Mouse (Mus musculus): ENCODE data around the gene Mybph.

Mybph gene

DNA sequence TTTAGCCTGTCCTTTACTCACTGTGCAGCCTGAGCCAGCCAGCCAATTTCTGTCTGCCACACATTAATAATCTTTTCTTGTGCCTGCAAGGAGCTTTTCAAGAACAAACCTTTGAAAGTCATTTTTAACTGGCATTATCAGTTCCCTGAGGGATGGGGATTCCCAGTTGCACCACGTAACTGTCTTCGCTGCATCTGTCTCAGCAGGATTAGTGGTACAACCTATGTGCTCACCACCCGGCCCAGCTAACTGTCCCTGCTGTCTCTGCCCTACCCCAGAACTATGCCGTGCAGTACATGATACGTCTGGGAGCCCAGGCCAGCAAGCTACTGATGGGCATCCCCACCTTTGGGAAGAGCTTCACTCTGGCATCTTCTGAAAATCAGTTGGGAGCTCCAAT is 5.0 kb upstream of the Mybph start:
- no peak for DNase-seq (ENCODE audit: low read depth)

DNA sequence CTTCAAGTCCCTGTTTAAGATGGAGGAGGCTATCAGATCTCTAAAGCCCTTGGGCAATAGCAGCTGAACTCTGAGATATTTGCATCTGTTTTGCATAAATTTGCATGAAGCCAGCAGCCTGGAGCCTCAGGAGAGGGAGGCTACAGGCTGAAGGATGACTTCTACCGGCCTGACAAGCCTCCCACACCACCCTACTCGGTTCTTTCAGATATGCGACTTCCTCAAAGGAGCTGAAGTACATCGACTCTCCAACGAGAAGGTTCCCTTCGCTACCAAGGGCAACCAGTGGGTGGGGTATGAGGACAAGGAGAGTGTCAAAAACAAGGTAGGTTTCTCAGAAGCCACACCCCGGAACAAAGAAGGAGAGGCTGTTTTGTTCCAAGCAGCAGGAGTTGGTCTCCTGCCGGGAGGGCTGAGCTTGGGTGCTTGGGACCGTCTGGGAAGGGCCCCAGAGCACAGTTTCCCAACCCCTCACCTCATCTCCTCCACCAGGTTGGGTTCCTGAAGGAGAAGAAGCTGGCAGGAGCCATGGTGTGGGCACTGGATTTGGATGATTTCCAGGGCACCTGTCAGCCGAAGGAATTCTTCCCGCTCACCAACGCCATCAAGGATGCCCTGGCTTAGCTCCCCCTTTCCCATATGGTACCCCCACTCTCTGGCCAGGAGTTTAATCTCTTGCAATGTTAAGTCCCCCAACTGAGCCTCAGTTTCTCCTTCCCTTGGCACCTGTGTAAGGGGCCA is 4.1 kb upstream of the Mybph start:
- no peak for DNase-seq (ENCODE audit: low read depth)

DNA sequence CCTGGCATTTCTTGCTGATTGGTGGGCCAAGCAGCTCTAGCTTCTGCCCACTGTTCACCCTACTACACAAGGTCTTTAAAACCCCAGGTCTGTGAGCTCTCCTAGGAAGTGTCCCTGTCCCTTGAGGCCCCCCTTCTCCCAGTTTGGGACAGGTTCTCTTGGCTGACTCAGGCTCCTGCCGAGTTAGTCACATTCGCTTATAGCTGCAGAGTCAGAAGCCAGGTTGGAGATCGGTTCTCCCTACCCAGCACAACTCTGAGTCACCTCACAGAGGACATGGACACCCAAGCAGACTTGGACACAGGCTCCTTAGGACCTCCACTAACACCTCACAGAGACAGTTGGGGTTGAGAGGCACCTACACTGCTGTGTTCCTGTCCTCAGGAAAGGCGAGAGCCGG is 2.1 kb upstream of the Mybph start:
- no peak for DNase-seq (ENCODE audit: low read depth)

DNA sequence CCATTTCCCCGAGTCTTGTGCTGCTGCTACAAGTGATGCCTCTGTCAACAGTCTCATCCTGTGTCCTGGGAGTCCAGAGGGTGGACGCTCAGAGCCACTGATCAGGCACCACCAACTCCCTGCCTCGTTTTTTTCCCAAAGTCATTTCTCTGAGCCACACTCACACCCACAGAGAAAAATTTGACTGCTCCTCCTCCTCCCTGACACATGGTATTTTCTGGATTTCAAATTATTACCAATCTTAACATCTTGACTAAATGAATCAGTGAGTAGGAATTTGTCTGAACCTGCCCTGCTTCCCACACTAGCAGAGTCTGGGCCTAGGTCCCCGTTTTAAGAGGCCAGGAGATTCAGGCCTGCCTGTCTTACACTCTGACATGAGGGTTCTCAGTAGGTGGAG is 1.2 kb upstream of the Mybph start:
- DNase-seq (ENCODE audit: low read depth): no peak

DNA sequence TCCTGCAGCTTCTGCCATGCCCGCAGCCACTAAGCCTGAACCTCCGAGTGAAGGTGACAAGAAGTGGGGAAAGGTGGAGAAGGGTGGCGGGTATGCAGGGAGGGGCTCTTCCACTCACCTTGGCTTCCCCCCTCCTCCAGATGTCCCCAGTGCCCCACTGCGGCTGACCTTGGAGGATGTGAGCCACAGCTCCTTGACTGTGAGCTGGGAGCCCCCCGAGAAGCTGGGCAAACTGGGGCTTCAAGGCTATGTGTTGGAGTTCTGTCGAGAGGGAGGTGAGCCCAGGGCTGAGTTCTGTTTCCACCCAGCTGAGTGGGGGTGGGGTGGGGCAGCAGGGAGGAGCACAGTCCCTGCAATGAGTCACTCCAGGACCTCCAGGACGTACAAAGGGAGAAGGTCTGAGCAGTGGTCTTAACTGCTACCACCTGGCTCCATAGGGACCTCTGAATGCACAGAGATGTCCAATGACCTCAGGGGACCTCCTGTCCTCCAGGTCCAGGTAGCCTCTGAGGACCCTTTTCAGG is 488 bp downstream of the Mybph start:
- DNase-seq (ENCODE audit: low read depth): peak; percentile 14

DNA sequence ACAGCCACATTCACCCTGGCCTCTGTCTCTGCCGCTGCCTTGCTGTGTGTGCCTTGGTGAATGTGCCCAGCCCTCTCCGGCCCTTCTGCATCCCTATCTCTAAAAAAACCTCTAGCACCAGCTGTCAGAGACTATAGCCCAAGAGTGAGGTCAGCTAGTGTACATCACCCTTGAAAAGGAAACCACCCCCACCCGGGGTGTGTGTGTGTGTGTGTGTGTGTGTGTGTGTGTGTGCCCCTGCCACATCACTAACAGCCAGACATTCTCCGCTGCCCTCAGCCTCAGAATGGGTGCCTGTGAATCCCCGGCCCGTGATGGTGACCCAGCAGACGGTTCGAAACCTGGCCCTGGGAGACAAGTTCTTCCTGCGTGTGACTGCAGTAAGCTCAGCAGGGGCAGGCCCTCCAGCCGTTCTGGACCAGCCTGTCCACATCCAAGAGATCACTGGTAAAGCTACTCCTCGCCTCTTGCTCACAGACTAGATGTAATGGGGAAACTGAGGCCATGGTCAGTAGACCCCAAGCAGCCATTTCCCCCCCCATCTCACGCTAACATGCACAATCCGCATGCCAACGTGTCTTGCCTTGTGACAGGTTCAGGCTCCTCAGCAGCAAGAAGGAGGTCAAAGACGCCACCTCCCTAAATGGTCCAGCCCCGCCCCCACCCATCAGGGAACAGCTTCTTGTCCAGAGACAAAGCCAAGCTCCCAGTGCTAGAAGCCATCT is 1.2 kb downstream of the Mybph start:
- no peak for DNase-seq (ENCODE audit: low read depth)

DNA sequence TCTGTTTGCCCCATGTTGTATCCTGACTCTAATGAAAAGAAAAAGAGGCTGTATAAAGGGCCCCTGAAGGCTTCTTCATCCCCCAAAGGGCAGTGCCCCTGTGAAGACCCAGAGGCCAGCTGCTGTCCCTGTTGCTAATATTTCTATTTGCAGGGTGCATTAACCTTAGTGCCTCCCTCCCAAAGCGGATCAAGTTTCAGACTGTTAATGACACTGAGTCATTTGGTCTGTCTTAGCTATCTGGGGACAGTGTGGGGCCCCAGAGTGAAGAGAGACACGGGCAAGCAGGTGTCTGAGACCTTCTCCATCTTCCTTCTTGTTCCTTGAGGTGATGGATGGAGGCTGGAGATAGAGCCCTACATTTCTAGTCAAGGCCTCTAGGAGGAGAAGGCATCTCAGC is 1.9 kb downstream of the Mybph start:
- DNase-seq (ENCODE audit: low read depth): no peak

DNA sequence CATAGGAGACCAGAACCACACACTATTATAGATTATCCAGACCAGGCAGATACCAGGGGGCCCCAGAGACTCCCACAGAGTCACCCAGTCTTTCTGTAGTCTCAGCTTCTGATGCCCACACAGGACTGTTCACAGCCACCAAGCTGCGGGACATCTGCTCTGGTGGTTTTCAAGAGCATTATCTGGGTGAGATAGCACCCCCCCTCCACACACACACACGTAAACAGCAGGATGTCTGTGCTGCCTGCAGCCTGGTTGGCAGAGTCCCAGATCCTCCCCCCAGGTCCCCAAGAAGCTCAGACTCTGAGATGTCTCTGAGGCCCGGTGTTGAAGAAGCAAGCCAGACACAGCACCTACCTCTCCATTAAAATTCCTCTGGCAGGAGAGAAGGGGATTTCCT is 2.3 kb downstream of the Mybph start:
- no peak for DNase-seq (ENCODE audit: low read depth)

DNA sequence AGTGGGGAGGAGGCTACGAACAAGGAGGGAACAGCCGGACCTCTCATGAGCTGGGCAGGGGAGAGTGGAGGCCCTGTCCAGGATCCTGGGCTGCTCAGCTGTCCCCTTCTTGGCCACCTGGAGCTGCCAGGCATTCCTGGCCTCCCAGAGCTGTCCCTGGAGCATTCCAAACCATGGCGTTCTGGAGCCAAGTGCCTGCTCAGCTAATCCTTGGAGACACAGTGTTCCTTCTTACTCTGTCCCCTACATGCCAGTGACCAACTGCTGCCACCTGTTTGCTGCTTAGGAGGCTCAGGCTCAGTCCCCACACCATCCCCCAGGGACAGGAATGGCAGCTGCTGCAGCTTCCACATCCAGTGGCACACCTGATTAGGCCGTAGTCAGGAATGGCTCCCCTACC is 2.7 kb downstream of the Mybph start:
- no peak for DNase-seq (ENCODE audit: low read depth)

DNA sequence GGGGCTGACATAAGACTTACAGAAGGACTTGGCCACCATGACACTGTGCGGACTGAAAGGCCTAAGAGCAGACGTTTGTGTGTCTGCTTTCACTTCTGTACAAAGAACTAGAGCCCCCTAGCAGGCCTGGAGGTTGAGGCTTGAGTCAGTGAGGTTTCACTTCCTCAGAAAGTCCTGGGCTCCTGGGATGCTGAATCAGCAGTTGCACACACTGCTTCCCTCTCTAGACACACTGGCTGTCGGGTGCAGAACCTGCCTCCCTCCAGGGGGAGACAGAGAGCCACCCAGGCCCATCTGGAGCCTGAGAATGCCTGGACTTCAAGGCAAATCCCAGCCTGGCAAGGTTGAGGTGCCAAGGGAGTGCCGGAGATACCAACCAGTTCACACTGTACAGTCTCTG is 3.1 kb downstream of the Mybph start:
- DNase-seq (ENCODE audit: low read depth): peak; percentile 73

DNA sequence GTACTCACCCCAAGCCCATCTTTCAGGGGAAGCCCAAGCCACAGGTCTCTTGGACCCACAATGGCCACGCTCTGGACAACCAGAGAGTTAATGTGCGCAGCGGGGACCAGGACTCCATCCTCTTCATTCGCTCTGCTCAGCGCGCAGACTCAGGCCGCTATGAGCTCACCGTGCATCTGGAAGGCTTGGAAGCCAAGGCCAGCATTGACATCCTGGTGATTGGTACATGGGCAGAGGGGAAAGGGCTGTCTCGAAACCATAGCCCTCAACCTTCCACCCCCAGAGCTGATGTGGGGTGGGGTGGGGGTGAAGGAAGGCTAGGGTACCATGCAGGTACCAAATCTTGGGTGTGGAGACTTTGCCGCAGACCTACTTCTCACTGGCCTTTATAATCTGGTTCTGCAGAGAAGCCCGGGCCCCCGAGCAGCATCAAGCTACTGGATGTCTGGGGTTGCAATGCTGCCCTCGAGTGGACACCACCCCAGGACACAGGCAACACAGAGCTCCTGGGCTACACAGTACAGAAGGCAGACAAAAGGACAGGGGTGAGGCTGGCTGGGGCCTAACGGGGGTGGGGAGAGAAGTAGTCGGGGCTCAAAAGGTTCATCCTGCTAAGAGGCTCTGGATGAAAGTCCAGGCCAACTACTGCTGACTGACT is 4.2 kb downstream of the Mybph start:
- no peak for DNase-seq (ENCODE audit: low read depth)

DNA sequence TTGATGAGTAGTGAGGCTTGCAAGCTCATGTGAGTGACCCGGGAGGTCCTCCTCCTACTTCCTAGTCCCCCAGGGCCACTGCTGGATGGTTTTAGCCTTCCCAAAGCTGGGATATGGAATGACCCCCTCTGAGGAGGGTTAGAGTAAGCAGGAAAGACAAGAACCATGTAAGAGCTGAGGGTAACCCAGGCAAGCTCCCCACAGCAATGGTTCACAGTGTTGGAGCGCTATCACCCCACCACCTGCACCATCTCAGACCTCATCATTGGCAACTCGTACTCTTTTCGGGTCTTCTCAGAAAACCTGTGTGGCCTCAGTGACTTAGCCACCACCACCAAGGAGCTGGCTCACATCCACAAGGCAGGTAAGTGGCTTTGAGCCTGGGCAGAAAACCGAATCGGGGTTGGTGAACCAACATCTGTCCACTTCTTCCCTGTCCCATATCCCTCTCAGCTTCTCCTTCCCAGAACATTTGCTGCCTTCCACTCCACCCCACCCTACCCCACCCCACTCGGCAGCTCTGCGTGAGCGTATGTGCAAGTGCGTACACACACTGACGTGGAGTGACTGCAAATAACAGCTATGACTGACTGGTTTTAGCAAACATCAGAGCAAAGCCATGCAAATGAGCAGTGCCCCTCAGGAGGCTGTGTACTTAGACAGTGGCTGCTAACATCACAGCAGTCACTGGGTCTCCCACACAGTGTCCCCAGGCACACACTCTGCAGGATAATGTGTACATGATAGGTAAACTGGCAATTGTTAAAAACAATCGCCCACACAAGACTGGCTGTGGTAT is 5.1 kb downstream of the Mybph start:
- no peak for DNase-seq (ENCODE audit: low read depth)

DNA sequence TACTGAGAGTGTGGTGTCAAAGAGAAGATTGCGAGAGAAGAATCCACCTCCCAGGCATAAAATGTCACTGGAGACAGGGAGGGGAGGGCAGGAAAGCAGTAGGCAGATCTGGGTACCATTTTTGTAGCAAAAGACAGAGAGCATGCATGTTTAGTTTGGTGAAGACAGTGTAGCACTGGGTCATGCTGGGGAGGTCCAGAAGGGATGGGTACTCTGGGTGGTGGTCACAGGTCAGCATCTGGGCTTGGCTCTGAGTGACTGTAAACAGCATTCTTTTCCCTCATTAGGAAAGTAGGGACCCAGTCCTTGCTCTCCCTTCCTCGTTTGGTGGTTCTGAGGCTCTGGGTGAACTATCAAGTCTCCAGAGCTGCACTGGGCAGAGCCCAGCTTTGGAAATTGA is 7.2 kb downstream of the Mybph start:
- no peak for DNase-seq (ENCODE audit: low read depth)

DNA sequence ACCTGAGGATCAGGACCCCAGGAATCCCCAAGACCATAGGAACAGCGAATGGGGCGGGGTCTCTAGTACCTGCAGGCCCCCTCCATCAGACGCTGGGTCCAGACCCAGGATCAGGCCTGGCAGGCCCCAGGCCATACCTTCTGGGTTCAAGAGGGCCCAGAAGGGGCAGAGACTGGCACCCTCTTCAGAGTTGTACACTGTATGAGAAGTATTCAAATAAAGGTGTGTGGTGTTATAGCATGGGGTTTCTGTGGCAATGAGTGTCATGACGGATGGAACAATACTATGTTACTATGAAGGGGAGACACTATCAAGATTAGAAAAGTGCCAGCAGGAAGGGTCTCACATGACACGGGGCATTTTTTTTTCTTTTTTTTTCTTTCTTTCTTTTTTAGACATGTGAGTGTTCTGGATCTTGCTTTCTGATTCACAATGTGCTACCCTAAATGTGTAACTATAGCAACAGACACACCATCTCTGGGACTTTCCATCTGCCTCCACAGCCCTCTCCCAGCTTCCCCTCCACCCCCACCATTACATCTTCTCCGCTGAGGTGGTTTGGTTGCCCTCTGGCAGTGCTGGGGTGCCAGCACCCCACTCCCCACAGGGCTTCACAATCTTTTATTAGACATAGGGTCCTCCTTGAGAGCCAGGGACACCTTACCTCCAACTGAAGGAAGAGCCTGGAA is 7.9 kb downstream of the Mybph start:
- DNase-seq (ENCODE audit: low read depth): no peak

DNA sequence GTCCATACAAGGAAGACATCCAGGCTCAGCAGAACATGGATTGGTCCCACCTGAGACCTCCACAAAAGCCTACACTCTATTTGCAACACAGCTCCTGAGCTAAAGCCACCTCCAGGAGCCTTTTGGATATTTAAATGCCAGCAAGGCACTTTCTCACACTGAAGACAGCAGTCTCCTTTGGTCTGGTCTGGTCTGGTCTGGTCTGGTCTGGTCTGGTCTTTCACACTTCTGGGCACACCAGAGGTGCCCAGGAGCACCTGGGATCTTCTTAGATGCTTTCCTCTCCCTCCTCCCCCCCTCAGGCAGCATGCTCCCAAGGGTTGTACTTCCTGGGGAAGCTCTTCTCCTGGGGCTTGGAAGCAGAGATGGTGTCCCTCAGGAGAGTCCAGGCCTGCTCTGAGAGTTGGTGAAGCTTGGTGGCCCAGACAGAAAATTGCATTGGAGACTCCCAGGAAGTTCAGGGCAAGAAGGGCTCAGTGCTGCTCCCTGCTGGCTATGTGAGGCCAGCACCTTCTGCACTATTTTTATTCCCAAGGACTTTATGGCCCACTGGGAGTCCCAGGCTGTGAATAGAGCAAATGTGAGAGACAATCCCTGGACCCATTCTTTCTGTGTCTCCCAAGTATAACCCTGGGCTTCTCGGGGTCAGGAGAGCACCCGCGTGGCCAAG is 8.6 kb downstream of the Mybph start:
- DNase-seq (ENCODE audit: low read depth): peak; percentile 70

DNA sequence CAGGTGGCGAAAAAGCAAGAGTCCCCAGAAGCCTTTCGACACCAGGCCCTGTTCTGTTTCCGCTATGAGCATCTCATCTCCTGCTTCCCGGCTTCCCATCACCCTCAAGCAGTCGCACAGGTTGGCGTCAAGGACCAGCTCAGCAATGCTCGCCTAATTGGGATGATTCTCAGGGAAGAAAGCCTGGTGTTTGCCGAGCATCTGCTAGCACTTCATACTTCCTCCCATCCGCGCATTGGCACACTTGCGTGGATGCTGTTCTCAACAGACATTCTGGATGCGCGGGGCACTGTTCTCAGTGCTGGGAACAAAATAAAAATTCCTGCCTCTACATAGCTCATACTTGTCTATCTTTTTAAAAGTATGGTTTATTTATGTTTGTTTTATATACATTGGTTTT is 11.0 kb downstream of the Mybph start:
- DNase-seq (ENCODE audit: low read depth): no peak

DNA sequence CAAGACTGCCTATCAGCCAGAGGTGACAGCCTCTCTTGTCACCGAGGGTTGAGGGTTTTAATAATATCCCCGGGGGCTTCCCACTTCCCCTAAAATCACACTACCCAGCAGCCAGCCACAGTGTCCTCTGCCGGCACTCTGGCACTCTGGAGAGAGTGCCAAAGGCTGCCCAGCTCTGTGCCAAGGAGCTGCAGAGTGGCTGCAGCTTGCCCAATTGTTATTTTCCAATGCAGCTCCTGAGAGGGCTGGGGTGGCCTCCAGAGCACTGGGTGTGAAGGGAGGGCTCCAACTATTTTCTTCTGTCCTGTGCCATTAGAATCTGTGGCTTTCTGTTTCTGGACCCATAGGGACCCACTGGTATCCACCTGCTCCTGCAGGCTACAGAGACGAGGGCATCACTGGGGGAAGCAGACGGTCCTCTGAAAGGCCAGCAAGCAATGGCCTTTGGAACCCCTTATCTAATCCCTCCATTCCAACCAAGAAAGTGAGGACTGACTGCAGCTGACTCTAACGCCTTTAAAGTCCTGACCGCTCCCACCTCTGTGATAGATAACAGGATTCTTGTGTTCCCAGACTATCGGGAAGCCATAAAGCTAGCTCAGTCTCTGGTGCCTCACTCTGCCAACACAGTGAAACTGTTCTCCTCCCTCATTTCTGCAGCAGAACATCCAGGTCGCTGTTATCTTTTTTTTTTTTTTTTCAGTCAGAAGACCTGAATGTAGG is 12.2 kb downstream of the Mybph start:
- DNase-seq (ENCODE audit: low read depth): no peak

DNA sequence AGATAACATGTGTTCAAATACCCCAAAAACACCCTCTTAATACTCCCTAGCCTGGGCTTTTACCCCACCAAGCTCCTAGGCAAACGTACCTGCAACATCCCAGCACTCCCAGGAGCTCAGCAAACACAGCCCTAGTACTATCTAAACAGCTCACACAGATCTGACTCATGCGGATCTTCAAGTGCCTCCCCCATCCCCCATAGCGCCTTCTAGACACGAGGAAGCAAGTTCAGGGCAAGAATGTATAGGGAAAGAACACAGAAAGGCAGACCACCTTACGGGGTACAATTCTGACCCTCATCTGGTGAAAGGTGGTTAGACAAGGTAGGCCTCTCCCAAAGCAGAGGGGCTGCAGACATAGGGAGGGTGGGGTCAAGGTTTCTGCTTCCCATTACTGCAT is 12.8 kb downstream of the Mybph start:
- peak; percentile 47 for DNase-seq (ENCODE audit: low read depth)

DNA sequence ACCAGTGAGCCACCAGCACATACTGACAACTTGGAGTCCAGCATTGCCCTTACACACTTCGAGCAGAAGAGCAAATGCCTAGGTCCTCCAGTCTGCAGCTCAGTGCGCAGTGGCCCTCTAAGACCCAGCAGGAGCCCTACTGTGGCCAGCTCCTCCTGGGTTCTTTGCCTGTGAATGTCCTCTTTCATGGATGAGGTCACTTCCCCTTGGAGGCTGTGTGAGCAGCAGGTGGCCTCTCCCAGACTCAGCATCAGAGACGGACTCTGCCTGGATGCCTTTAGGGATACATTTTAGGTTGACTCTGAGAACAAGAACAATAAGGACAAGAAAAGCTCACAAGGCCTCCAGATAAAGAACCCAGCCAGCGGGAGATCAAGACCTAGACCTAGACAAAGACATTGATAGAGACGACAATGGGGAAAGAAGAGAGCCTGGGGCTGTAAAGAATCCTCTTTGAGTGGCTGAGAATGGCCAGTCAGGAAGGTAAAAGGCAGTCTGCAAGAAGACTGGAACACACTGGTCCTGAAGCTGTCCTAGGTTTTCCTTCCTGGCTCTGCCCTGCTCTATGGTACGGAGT is 17.0 kb downstream of the Mybph start:
- no peak for DNase-seq (ENCODE audit: low read depth)

DNA sequence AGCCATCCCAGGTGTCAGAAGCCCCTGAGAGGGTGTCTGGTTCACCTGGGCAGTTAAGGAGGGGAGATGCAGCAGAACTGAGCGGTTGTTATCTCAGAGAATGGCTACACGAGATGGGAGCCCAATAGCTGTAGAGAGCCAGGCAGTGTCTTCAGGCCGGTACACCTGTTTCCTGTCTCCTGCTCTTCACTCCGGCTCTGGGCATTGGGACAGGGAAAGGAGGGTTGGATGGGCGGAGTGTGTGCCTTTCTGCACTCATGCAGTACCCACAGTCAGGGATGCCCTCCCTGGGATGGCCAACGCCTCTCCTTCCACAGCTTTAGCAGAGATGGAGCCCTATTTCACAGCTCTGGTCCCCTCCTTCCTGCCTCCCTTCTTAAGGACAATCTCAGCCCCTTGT is 17.8 kb downstream of the Mybph start:
- no peak for DNase-seq (ENCODE audit: low read depth)

Measured in NIH3T3 (cell line).